Mouse (Mus musculus) thymus, postnatal 36 days (tissue): ENCODE results near the gene Adam11.
"Not testable (repeated sequence)": the region's sequence is repeated elsewhere in the genome, so short reads cannot be mapped to it uniquely, and the experiment has no call there.

Experiments used
- DNase-seq, 2 experiments: peaks; one replicate each; pipeline ENCODE4 v3.0.0; 2022; ENCODE audit warnings: mixed read lengths in 2 of 2

Gene Adam11

DNA sequence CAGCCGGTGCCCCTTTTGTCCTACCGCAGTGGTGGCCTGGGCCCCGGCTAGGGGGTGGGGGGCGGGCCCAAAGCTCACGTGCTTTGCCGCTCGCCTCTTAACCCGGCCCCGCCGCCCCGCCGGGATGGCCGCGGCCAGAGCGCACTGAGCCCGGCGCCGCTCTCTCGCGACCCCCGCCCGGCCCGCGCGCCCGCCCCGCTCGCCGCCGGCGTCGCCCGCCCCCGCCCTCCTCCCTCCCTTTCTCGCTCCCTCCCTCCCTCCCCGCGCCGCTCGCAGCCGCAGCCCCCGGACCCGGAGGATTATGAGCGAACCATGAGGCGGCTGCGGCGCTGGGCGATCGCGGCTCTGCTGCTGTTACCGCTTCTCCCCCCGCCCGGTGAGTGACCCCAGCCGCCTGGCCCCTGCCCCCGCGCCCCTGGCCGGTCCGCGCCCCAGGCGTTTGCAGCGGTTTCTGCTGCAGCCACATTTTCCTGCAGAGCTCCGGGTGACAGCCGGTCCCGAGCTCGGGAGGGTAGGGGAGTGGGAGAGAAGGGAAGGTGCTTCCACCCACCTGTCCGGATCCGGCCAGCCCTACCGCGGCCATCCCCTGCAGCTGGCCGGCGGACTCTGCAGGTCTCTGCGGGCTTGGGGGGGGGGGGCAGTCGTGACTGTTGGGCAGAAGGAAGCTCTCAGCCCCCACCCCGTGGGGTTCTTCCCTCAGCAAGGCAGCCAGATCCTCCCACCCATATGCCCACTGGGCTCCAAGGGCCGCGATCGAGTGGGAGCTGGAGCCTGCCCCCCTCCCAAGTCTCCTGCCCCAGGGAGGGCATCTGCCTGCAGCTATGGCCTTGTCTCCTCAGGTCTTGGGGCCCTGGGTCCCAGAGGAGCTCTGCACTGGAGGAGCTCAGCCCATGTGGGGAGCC is at the start of gene Adam11:
Gene Adam11 (plus strand): TSS at position 131 of the 902 bp plus-strand sequence.
- DNase-seq = peak in 1 of 2 experiments; percentile 25

DNA sequence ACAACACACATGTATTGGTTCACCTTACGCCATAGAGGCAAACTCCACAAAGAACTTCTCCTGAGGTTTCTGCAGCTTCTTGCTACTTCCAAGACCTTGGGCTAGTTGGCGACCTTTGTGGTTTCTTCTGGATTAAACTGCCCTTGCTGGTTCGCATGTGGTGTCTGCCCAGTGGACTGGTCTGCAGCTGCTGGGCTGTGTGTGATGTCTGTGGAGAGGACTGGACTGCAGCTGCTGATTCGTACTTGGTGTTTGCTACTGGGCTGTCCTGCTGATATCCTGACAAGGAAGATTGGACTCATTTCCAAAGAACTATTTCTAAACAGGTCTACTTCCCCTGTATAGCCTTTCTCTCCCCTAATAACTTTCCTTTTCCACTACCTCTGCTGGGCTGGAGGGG is 48.8 kb upstream of the Adam11 start:
- no peak for DNase-seq

DNA sequence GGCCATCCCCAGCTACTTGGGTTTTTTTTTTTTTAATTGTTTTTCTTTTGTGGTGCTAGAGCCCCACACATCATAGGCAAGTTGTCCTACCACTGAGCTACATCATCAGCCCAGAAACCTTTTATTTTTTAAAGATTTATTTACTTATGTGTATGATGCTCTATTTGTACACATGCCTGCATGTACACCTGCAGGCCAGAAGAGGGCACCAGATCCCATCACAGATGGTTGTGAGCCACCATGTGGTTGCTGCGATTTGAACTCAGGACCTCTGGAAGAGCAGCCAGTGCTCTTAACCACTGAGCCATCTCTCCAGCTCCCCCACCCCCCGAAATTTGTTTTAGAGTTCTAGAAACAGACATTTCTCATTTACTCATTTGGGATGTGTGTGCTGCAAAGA is 46.7 kb upstream of the Adam11 start:
- DNase-seq = not testable (repeated sequence)

GRCm38 (mm10) chr11:102716135-102716534 is 45.1 kb upstream of the Adam11 start:
- no peak for DNase-seq

DNA sequence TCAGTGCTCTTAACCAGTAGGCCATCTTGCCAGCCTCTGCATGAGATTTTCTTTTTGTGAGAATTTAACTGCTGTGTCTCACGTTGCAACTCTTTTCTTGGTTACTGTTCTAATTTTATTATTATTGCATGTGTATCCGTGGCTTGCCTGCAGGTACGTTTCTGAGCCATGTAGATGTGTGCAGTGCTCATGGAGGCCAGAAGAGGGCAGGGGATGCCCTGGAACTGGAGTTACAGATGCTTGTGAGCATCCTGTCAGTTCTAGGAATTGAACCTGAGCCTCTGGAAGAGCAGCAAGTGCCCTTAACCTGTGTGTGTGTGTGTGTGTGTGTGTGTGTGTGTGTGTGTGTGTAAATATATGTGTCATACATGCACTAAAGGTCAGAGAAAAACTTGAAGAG is 35.7 kb upstream of the Adam11 start:
- DNase-seq = peak; percentile 24 to 31

DNA sequence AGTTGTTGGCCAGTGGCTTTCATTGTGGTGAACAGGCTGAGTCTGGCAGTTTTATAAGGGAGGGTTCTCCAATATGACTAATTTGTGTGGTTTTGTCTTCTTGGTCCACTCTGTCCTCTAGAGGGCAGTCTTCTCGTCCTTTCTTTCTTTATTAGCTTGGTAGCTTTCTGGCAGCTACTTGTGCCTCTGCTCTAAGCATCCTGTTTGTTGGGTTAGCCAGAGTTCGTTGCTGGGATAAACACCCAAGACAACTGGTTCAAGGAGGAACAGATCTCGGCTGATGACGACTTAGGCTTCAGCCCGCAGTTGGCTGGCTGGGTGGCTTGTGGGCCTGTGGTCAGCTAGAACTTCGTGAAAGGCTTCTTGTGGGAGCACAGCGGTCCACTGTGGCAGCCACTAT is 32.6 kb upstream of the Adam11 start:
- DNase-seq = no peak

DNA sequence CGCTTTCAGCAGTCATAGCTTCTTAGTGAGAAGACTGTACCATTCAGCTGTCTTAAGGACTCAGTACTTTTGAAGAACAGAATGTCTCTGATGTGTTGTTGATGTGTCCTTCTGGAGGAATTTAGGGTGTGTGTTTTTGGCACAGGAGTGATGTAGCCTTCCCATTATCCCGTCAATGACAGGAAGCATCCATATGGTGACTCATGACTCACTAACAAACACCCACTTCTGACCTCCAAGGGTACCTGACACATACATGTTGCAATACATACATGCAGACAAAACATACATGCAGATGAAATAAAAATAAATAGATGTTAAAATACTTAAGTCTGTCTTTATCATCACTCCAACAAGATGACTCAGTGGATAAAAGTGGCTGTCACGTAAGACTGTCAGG is 31.4 kb upstream of the Adam11 start:
- DNase-seq = no peak

- no peak for DNase-seq
Observed at GRCm38 (mm10) chr11:102731366-102731765, 29.9 kb upstream of the Adam11 start.

GRCm38 (mm10) chr11:102733146-102733545 is 28.1 kb upstream of the Adam11 start:
- DNase-seq = no peak

GRCm38 (mm10) chr11:102734961-102735360 is 26.3 kb upstream of the Adam11 start:
- no peak for DNase-seq

- no peak for DNase-seq
Observed at GRCm38 (mm10) chr11:102738046-102738445, 23.2 kb upstream of the Adam11 start.

GRCm38 (mm10) chr11:102739278-102739966 is 21.8 kb upstream of the Adam11 start:
- DNase-seq = peak; percentile 58 to 68

GRCm38 (mm10) chr11:102740634-102741033 is 20.6 kb upstream of the Adam11 start:
- DNase-seq = no peak

DNA sequence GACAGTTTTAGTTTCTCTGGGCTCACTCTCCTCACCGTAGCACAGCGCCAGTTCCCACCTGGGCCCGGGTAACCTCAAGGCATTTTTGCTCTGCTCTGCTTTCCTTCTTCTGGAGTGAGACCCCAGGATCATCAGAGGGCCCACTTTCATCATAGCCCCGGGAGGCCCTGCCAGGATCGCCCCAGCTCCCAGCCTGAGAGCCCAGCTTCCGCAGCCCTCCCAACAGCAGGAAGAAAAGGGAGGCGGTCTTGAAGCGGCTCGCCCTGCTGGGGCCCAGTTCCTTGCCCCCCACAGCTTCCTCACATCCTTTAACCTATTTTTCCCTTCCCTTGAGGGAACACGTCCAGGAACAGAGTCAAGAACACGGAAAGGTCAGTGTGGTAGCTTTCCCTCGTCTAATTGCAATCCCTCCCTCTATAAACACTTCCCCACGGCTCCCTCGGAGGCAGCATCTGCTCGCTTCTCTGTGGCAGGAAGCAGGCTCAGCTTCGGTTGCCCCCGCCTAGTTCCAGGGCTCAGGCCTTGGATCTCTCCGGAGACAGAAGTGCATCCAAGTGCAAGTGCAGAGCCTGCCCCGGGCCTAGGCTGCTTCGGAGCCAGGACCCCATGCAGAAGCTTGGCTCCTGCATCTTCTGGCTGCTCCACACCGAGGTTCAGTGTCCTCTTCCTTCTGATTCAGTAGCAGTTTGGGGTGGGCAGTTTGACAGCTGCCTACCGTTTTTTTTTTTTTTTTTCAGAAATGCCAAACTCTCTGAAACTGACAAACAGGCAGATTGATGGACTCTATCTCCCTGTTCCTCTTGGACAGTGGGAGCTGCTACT is 19.9 kb upstream of the Adam11 start:
- DNase-seq = peak; percentile 33 to 43

DNA sequence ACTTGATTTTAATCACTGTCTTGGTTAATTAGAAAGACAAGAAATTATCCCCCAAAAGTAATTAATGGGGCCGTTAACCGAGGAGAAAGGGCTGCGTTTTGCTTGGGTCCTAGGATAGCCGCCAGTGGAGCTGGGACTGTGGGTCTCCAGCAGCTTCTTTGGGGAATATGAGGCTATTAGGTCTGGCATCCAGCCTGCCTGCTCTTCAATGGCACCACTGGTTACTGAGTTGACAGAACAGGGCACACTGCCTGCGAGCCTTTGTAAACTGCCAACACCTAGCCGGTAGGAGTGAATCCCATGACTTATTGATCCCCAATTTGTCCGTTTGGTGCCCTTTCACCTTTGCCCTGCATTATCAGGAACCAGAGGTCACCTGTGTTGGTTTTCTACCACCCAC is 19.2 kb upstream of the Adam11 start:
- DNase-seq = no peak

DNA sequence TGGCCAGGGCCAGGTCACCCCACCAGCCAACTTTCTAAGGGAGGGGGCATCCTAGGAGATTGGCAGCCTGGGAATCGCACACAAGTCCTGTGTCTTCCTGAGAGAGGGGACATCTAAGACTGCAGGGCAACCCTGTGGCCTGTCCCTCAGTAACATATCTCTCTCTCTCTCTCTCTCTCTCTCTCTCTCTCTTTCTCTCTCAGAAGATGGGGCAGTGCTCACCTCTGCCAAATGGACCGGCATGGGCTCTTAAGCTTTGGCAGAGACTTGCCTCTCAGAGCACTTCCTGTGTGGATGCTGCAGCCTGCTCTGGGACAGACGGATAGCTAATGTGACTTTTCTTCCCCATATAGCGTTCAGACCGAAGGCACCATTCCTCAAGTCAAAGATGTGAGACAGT is 18.4 kb upstream of the Adam11 start:
- DNase-seq = no peak

GRCm38 (mm10) chr11:102744746-102745145 is 16.5 kb upstream of the Adam11 start:
- no peak for DNase-seq

DNA sequence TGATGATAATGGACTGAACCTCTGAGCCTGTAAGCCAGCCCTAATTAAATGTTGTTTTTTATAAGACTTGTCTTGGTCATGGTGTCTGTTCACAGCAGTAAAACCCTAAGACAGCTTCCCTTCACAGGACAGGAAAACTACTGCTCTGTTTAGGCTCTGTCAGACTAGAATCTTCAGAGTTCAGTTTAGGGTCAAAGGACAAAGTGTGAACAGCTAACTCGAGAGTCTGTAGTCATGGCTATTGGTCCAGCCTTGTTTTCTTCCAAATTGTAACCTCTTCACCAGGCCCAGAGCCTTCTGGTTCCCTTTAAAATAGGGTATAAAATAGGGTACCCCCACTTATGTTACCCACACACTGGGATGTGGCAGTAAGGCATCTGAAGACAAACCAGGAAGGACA is 13.4 kb upstream of the Adam11 start:
- DNase-seq = no peak

DNA sequence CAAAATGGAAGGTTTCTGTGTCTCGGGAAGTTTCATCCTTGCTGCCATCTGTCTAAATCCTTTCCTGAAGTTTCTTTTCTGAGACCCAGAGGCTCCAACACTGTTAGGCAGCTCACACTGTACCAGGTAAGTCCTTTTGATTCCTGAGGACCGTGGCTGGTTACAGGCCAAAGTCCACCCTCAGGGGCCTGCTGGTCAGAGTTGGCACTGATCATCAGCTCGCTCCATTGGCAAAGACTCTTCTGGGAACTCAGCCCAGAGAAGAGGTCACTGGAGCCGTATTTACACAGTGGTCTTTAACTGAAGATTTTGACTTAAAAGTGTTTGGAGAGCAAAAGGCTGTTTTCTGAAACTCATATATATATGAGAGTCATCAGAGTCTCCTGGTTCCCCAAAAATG is 12.9 kb upstream of the Adam11 start:
- no peak for DNase-seq

GRCm38 (mm10) chr11:102749712-102750111 is 11.5 kb upstream of the Adam11 start:
- no peak for DNase-seq

- peak in 1 of 2 experiments; percentile 25 for DNase-seq
Observed at GRCm38 (mm10) chr11:102752896-102753590, 8.2 kb upstream of the Adam11 start.

DNA sequence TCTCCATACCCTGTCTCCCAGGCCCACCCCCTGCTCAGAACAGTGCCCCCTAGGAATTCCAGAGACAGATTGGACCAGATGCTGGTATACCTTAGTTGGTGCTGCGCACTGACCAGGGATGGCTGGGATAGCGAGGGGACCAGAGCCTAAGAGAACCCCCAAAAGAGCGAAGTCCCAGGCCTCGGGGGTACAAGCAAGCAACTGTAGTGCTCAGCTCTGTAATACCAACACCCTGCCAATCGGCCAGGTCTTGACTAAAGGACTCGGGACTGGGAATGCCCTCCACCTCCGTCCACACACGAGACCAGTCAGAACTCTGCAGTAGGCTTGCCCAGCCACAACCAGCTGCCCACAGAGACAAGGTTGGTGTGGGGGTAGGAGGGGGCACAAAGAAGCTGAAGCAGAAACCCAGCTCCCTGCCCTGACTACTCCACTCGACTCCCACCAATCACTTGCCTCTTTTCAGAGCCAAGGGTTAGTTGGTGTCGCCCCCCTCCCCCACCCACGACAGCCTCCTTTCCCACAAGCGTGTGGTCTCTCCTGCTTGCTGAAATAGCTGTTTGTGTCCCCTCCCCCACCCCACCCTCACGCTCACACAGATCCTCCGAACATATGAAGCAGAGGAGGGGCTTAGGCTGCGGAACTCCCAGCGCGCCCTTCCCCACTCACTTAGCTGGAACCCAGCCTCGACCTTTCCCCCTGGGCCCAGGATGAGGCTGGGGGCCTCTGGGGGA is 7.5 kb upstream of the Adam11 start:
- DNase-seq = peak; percentile 76 to 86
